Mouse (Mus musculus) spleen, adult 2 months (tissue): ENCODE results near the gene Cdc20b. TPM values are rescaled to one million over a fixed set of nuclear protein-coding genes. Genes with fewer than 3 reads are reported as not detected.

ENCODE experiments used
- DNase-seq, 2 experiments: peaks; one replicate each; pipeline versions ENCODE4 v3.0.0 to v3.0.0-alpha.2; 2012 to 2021; ENCODE audit warnings: low spot score in 2 of 2, low read depth in 1 of 2
- H3K27ac ChIP-seq: fragments of 200-500 bp; 2 replicates; pipeline ENCODE4 v1.5.1; 2012; ENCODE audit warnings: low read length, inconsistent platforms; ENCODE audit not compliant: insufficient read depth
- H3K27me3 ChIP-seq: fragments of 200-500 bp; 2 replicates; pipeline ENCODE4 v1.6.1; 2012; ENCODE audit warnings: mild to moderate bottlenecking, moderate library complexity, low read length, inconsistent platforms; ENCODE audit not compliant: control insufficient read depth, insufficient read depth
- H3K36me3 ChIP-seq: fragments of 200-500 bp; 2 replicates; pipeline ENCODE4 v1.6.1; 2012; ENCODE audit warnings: mild to moderate bottlenecking, low read length, inconsistent platforms; ENCODE audit not compliant: control insufficient read depth, insufficient read depth
- H3K4me1 ChIP-seq: fragments of 200-500 bp; 2 replicates; pipeline ENCODE4 v1.6.1; 2011; ENCODE audit warnings: inconsistent platforms; ENCODE audit not compliant: control insufficient read depth, insufficient read depth, insufficient read length
- H3K4me3 ChIP-seq: fragments of 200-500 bp; 2 replicates; pipeline ENCODE4 v1.5.1; 2011; ENCODE audit warnings: mild to moderate bottlenecking, inconsistent platforms; ENCODE audit not compliant: insufficient read depth, insufficient read length; ENCODE audit errors: extremely low read depth
- CTCF ChIP-seq: fragments of 200-500 bp; IDR thresholded peaks from 2 replicates; pipeline ENCODE4 v1.5.1; 2011; ENCODE audit warnings: mild to moderate bottlenecking, inconsistent platforms; ENCODE audit not compliant: insufficient read depth, insufficient read length, insufficient replicate concordance; ENCODE audit errors: extremely low read depth
- POLR2A ChIP-seq: fragments of 200-500 bp; IDR thresholded peaks from 2 replicates; pipeline ENCODE4 v1.6.1; 2011; ENCODE audit warnings: low read depth, low read length, inconsistent platforms
- WGBS: fragments of 180-500 bp; shearing (Covaris S2); methylation state at CpG from one replicate; pipeline ENCODE4 v1.1.7; 2018; 5-methylcytosine and 5-hydroxymethylcytosine counted together
- polyA plus RNA-seq: library from polyadenylated mRNA; depleted of rRNA; stranded (reverse); fragments of >200 nt; gene quantifications from 2 replicates; pipeline ENCODE4 v1.2.3, GENCODE M21; 2012

The Cdc20b gene
- polyA plus RNA-seq, 1 experiment = 0.26 TPM

GRCm38 (mm10) chr13:112989541-112989940 lies 45.4 kb upstream of the Cdc20b start:
- 5% methylated on average over 23 of the region's 23 CpGs for WGBS
- H3K27ac ChIP-seq = no peak overlapping the region
- DNase-seq = no peak
- TF ChIP-seq POLR2A = no peak
- no peak for TF ChIP-seq CTCF
- H3K36me3 ChIP-seq = no peaks in the 10 kb centered on the region
- H3K27me3 ChIP-seq = peaks cover 39% of the 10 kb centered on the region
- no peak overlapping the region for H3K4me3 ChIP-seq
- H3K4me1 ChIP-seq = peaks cover 24% of the 10 kb centered on the region

- Histone ChIP-seq H3K4me1 (peaks cover 24% of the 10 kb centered on the region), H3K4me3 (no peak overlapping the region), H3K27me3 (peaks cover 39% of the 10 kb centered on the region), H3K36me3 (no peaks in the 10 kb centered on the region), H3K27ac (no peak overlapping the region)
- no peak for DNase-seq
- WGBS = 9% methylated on average over 4 of the region's 4 CpGs
- TF ChIP-seq POLR2A (no peak), CTCF (no peak)
Measured at GRCm38 (mm10) chr13:112990346-112990745, 44.6 kb upstream of the Cdc20b start.

- Histone ChIP-seq H3K27ac (no peak within 1 kb of the TSS), H3K36me3 (no peaks in the 10 kb centered on the region), H3K4me1 (peaks cover 15% of the 10 kb centered on the region), H3K4me3 (peak within 1 kb of the TSS; percentile 46), H3K27me3 (peaks cover 28% of the 10 kb centered on the region)
- DNase-seq = no peak
- WGBS = 2% methylated on average over 63 of the region's 63 CpGs
- TF ChIP-seq CTCF (no peak), POLR2A (no peak)
Measured at GRCm38 (mm10) chr13:112993531-112994152, 41.3 kb upstream of the Cdc20b start, which contains the start of gene Mcidas. Gene Mcidas (plus strand): TSS chr13:112993845.

- WGBS = 2% methylated on average over 25 of the region's 25 CpGs
Measured at GRCm38 (mm10) chr13:112994191-112994590, 40.7 kb upstream of the Cdc20b start.

GRCm38 (mm10) chr13:112996407-112996806 lies 38.5 kb upstream of the Cdc20b start:
- Histone ChIP-seq H3K4me1 (peaks cover 13% of the 10 kb centered on the region), H3K4me3 (no peak overlapping the region), H3K27ac (no peak overlapping the region), H3K27me3 (peaks cover 20% of the 10 kb centered on the region), H3K36me3 (no peaks in the 10 kb centered on the region)
- TF ChIP-seq CTCF (no peak), POLR2A (no peak)
- WGBS = 31% methylated on average over 4 of the region's 4 CpGs
- no peak for DNase-seq

More at GRCm38 (mm10) chr13:112994191-112994590, 40.7 kb upstream of the Cdc20b start:
- no peaks in the 10 kb centered on the region for H3K36me3 ChIP-seq
- H3K4me1 ChIP-seq = peaks cover 17% of the 10 kb centered on the region
- H3K27me3 ChIP-seq = peaks cover 26% of the 10 kb centered on the region
- no peak overlapping the region for H3K27ac ChIP-seq
- TF ChIP-seq POLR2A (no peak), CTCF (peak; percentile 57)
- H3K4me3 ChIP-seq = peak overlapping the region; percentile 46
- peak; percentile 37 to 47 for DNase-seq

GRCm38 (mm10) chr13:112997369-112997768 lies 37.5 kb upstream of the Cdc20b start:
- Histone ChIP-seq H3K4me1 (peaks cover 13% of the 10 kb centered on the region), H3K4me3 (no peak overlapping the region), H3K27me3 (peaks cover 20% of the 10 kb centered on the region), H3K27ac (no peak overlapping the region), H3K36me3 (no peaks in the 10 kb centered on the region)
- 71% methylated on average over 6 of the region's 6 CpGs for WGBS
- DNase-seq = no peak
- TF ChIP-seq CTCF = no peak
- no peak for TF ChIP-seq POLR2A

GRCm38 (mm10) chr13:112998427-112999201 lies 36.3 kb upstream of the Cdc20b start:
- peaks cover 11% of the 10 kb centered on the region for H3K4me1 ChIP-seq
- WGBS = 1% methylated on average over 46 of the region's 46 CpGs
- peaks cover 14% of the 10 kb centered on the region for H3K27me3 ChIP-seq
- no peak for DNase-seq
- TF ChIP-seq POLR2A = no peak
- TF ChIP-seq CTCF = no peak
- peak overlapping the region; percentile 31; the same call in 1 of the 2 replicates for H3K4me3 ChIP-seq
- no peak overlapping the region for H3K27ac ChIP-seq
- no peaks in the 10 kb centered on the region for H3K36me3 ChIP-seq
